Mouse (Mus musculus) heart, adult 2 months (tissue): ENCODE results near the gene Cd209f. TPM values are rescaled to one million over a fixed set of nuclear protein-coding genes. Genes with fewer than 3 reads are reported as not detected.
"Not testable (repeated sequence)": the region's sequence is repeated elsewhere in the genome, so short reads cannot be mapped to it uniquely, and the experiment has no call there.

ENCODE experiments used
- DNase-seq, 2 experiments: peaks; one replicate each; pipeline ENCODE4 v3.0.0; 2021
- H3K27ac ChIP-seq: fragments of 200-600 bp; 2 replicates; pipeline ENCODE4 v1.8.1; 2022
- H3K27me3 ChIP-seq: fragments of 200-500 bp; 2 replicates; pipeline ENCODE4 v1.6.1; 2012; ENCODE audit warnings: mild to moderate bottlenecking, low read length, inconsistent platforms, mixed read lengths; ENCODE audit not compliant: control insufficient read depth, insufficient read depth
- H3K36me3 ChIP-seq: fragments of 200-500 bp; 2 replicates; pipeline ENCODE4 v1.6.1; 2012; ENCODE audit warnings: low read length, inconsistent platforms; ENCODE audit not compliant: control insufficient read depth, insufficient read depth
- H3K4me1 ChIP-seq: fragments of 200-500 bp; 2 replicates; pipeline ENCODE4 v1.6.1; 2011; ENCODE audit warnings: low read length; ENCODE audit not compliant: control insufficient read depth, insufficient read depth
- H3K4me3 ChIP-seq: fragments of 200-600 bp; 2 replicates; pipeline ENCODE4 v1.8.1; 2022
- H3K79me2 ChIP-seq: fragments of 200-500 bp; replicated peaks from 2 replicates; pipeline ENCODE4 v1.6.1; 2012; ENCODE audit warnings: mild to moderate bottlenecking, inconsistent platforms, low read length, moderate library complexity, mixed read lengths; ENCODE audit not compliant: control insufficient read depth, insufficient read depth
- H3K9ac ChIP-seq: fragments of 200-500 bp; 2 replicates; pipeline ENCODE4 v1.6.1; 2012; ENCODE audit warnings: low read depth, mild to moderate bottlenecking, control low read depth, inconsistent platforms, low read length, mixed read lengths
- CTCF ChIP-seq: fragments of 200-600 bp; IDR thresholded peaks from 2 replicates; pipeline ENCODE4 v1.8.1; 2022; ENCODE audit warnings: antibody characterized with exemption, mild to moderate bottlenecking, moderate library complexity
- EP300 ChIP-seq: fragments of 200-500 bp; IDR thresholded peaks from 2 replicates; pipeline ENCODE4 v1.6.1; 2011; ENCODE audit warnings: low read depth, low read length, control low read depth; ENCODE audit not compliant: insufficient read depth
- POLR2A ChIP-seq: fragments of 200-500 bp; IDR thresholded peaks from 2 replicates; pipeline ENCODE4 v1.6.1; 2011; ENCODE audit warnings: mild to moderate bottlenecking, low read depth, low read length, control low read depth; ENCODE audit not compliant: insufficient read depth
- WGBS: fragments of 180-500 bp; shearing (Covaris S2); methylation state at CpG from one replicate; pipeline ENCODE4 v1.1.7; 2018; 5-methylcytosine and 5-hydroxymethylcytosine counted together
- intact Hi-C: fragments of 180-260 bp; cut with DNase I; formaldehyde crosslinking; loops from one replicate; pipeline ENCODE4 v1.15.1; 2025
- long read RNA-seq: library from polyadenylated mRNA; stranded (forward); transcript quantifications from one replicate; pipeline ENCODE4 v2.0.0, GENCODE M21; 2021
- polyA plus RNA-seq: library from polyadenylated mRNA; depleted of rRNA; stranded (reverse); fragments of >200 nt; gene quantifications from 2 replicates; pipeline ENCODE4 v1.2.3, GENCODE M21; 2012; rRNA removed
- total RNA-seq, 2 experiments: library from RNA; stranded (reverse); gene quantifications; 2 replicates each; pipeline ENCODE4 v1.2.3; 2021

The Cd209f gene
- total RNA-seq (1 to 10 TPM in 1 of 2 experiments, under 1 TPM in 1; 0.60 to 1.1 TPM), polyA plus RNA-seq (1.4 and 2.3 TPM in 2 replicates)
- long read RNA-seq = 0 reads

DNA sequence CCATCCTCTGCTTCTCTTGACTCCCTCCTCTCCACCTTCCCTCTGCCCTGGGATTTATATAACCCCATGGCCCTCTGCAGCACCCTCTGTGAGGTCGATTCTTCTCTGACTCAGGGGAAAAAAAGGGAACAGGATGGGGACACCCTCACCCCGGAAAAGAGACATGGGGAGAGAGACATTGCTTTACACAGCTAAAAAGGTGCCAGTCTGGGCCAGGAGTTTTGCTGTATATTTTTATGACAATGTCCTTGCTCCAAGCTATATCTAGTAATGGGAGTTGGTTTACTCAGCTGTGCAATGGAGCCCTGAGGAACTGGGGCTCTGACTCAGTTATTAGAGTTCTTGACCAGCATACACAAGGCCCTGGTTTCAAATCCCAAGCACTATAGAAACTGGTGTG, at the start of gene Cd209f:
Gene Cd209f (minus strand): TSS at position 101 of the 400 bp plus-strand sequence.
- H3K4me1 ChIP-seq, H3K9ac ChIP-seq, H3K27me3 ChIP-seq, DNase-seq, H3K79me2 ChIP-seq, H3K4me3 ChIP-seq, intact Hi-C loops, H3K27ac ChIP-seq, H3K36me3 ChIP-seq: not testable (repeated sequence)
- WGBS = 55% methylated on average over 2 of the region's 2 CpGs

DNA sequence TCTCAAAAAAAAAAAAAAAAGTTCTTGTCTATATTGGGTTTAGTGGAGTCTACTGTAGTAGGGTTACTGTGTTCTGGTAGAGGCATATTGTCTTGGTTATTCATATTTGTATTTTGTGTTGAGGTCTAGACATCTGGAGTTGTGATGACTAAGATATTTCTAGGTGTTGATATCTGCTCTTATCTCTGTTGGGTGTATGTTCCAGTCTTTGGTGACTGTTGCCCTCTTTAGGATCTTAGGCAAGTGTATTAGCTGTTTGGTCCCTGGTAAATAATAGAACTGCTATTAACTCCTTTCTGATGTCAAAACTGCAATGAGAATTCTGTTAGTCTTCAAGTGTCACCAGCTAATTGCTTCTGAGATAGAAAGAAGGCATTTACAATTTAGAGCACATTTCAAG, 49.2 kb upstream of the Cd209f start:
- Histone ChIP-seq H3K9ac (no peak overlapping the region), H3K79me2 (no peaks in the 10 kb centered on the region), H3K36me3 (no peaks in the 10 kb centered on the region), H3K27ac (no peak overlapping the region), H3K27me3 (no peaks in the 10 kb centered on the region), H3K4me1 (no peaks in the 10 kb centered on the region), H3K4me3 (no peak overlapping the region)
- TF ChIP-seq POLR2A (no peak), CTCF (no peak), EP300 (no peak)
- no peak for DNase-seq
- intact Hi-C loops = no loop called here

DNA sequence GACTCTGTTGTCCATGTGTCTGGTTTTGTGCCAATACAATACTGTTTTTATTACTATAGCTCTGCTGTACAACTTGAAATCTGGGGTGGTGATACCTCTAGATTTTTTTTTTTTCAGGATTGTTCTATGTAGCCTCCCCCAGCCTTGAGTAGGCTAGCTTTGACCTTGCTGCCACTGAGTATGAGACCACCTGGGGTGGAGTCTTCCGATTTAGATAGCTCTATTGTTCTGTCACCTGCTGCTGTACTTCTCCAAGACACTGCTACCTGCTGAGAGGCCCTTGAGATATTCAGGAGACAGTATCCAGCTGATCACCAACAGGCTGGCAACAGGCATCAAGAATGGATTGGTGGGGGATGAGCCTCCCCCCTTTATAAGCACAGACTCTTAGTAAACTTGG, 41.6 kb upstream of the Cd209f start:
- Histone ChIP-seq H3K79me2 (no peaks in the 10 kb centered on the region), H3K36me3 (no peaks in the 10 kb centered on the region), H3K9ac (no peak overlapping the region), H3K27me3 (no peaks in the 10 kb centered on the region), H3K27ac (no peak overlapping the region), H3K4me1 (no peaks in the 10 kb centered on the region), H3K4me3 (no peak overlapping the region)
- TF ChIP-seq CTCF = no peak
- TF ChIP-seq EP300 = no peak
- TF ChIP-seq POLR2A = no peak
- intact Hi-C loops = no loop called here
- WGBS = 39% methylated on average over 1 of the region's 1 CpGs
- DNase-seq = no peak

DNA sequence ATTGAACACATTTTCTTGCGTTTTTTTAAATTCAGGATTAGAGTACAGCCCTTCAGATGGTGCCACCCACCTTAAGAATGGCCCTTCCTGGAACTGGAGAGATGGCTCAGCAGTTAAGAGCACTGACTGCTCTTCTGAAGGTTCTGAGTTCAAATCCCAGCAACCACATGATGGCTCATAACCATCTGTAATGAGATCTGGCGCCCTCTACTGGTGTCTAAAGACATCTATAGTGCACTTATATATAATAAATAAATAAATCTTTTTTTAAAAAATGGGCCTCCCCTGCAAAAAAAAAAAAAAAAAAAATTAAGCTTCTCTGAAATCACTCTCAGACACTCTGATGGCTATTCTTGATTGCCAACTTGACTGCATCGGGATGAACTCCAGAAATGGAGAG, 36.1 kb upstream of the Cd209f start:
- intact Hi-C loops = loop anchor here (5.0 kb wide), 3 partner anchors 226 to 446 kb away; no protein-coding TSS in a partner anchor
- H3K27ac ChIP-seq = no peak overlapping the region
- WGBS = 62% methylated on average over 3 of the region's 3 CpGs
- H3K4me3 ChIP-seq = no peak overlapping the region
- peaks cover 1% of the 10 kb centered on the region; the same call in 1 of the 2 replicates for H3K4me1 ChIP-seq
- no peaks in the 10 kb centered on the region for H3K36me3 ChIP-seq
- H3K9ac ChIP-seq = no peak overlapping the region
- no peaks in the 10 kb centered on the region for H3K79me2 ChIP-seq
- H3K27me3 ChIP-seq = no peaks in the 10 kb centered on the region
- TF ChIP-seq CTCF (peak; percentile 53), EP300 (no peak), POLR2A (no peak)
- DNase-seq = no peak

DNA sequence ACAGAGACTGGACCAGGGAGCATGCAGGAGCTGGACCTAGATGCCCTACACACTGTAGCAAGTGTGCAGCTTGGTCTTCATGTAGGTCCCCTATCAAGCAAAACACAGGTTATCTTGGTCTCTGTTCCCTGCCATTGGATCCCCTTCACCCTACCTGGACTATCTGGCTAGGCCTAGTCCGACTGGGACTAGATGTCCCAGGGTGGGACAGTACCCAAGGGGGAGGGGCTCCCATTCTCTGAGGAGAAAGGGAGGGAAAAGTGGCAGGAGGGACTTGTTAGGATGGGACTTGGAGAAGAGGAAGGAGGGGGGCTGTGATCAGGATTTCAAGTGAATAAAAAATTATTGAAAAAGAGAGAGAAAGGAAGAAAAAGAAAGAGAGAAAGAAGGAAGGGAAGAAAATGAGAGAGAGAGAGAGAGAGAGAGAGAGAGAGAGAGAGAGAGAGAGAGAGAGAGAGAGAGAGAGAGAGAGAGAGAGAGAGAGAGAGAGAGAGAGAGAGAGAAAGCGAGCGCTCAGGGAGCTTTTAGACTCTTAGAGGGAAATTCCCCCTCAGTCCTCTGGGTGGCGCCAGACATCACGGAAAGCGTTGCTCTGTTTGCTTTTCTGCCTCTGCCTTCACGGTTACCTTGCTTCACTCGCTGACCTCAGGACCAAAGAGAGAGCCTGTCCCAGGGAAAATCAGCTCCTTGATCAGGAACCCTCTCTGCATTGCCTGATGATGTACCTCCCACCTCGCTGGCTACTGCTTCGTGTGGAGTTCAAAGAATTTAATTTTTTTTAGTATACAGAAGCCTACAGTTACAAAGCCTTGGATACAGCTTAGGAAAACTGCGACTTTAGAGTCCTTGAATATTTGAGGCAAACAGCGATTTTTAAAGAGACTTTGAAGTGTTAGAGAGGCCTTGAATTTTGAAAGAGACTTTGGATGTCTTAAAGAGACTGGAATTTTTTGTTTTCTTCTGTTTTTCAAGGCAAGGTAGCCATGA, 34.3 kb upstream of the Cd209f start:
- TF ChIP-seq POLR2A (no peak), EP300 (peak; percentile 66; the same call in 1 of the 2 replicates), CTCF (peak; percentile 73)
- Histone ChIP-seq H3K36me3 (no peaks in the 10 kb centered on the region), H3K4me3 (no peak overlapping the region), H3K9ac (no peak overlapping the region), H3K27me3 (no peaks in the 10 kb centered on the region), H3K4me1 (peaks cover 1% of the 10 kb centered on the region; the same call in 1 of the 2 replicates), H3K79me2 (no peaks in the 10 kb centered on the region), H3K27ac (no peak overlapping the region)
- intact Hi-C loops = loop anchor here (5.0 kb wide), 3 partner anchors 227 to 447 kb away; no protein-coding TSS in a partner anchor
- DNase-seq = peak; percentile 58 to 75
- WGBS = 13% methylated on average over 12 of the region's 12 CpGs

DNA sequence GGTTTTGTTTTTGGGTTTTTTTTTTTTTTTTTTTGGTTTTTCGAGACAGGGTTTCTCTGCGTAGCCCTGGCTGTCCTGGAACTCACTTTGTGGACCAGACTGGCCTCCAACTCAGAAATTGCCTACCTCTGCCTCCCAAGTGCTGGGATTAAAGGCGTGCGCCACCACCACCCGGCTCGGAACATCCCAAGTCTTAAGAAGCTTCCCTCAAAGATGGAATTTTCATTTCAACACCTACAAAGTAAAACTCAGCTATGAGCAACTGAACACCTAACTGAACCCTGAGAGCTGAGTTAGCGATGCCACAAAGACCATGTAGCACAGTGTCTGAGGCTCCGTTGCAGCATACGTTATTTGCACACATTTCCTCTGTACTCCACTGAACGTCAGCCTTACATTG, 28.2 kb upstream of the Cd209f start, which contains the start of gene Cd209g:
Gene Cd209g (plus strand): TSS at position 301 of the 400 bp plus-strand sequence.
- H3K27me3 ChIP-seq = no peaks in the 10 kb centered on the region
- H3K4me3 ChIP-seq = no peak within 1 kb of the TSS
- H3K36me3 ChIP-seq = no peaks in the 10 kb centered on the region
- no peaks in the 10 kb centered on the region for H3K79me2 ChIP-seq
- H3K9ac ChIP-seq = no peak within 1 kb of the TSS
- H3K27ac ChIP-seq = no peak within 1 kb of the TSS
- TF ChIP-seq EP300 (no peak), POLR2A (no peak)
- intact Hi-C loops = no loop called here
- no peaks in the 10 kb centered on the region for H3K4me1 ChIP-seq
- no peak for DNase-seq
- 83% methylated on average over 10 of the region's 10 CpGs for WGBS

DNA sequence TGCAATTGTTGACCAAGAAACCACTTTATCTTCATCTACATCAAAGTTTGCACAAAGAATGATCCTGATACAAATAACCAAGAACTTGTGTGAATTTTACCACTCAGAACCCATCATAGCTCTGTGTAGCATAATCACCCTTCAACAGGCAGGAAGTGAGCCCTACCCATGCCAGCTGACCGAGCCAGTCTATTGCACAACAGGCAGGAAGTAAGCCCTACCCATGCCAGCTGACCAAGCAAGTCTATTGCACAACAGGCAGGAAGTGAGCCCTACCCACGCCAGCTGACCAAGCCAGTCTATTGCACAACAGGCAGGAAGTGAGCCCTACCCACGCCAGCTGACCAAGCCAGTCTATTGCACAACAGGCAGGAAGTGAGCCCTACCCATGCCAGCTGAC, 17.1 kb downstream of the Cd209f start:
- H3K4me3 ChIP-seq, H3K36me3 ChIP-seq, H3K79me2 ChIP-seq, H3K4me1 ChIP-seq, DNase-seq, H3K27me3 ChIP-seq, H3K27ac ChIP-seq, H3K9ac ChIP-seq, intact Hi-C loops: not testable (repeated sequence)
- 60% methylated on average over 3 of the region's 3 CpGs for WGBS

DNA sequence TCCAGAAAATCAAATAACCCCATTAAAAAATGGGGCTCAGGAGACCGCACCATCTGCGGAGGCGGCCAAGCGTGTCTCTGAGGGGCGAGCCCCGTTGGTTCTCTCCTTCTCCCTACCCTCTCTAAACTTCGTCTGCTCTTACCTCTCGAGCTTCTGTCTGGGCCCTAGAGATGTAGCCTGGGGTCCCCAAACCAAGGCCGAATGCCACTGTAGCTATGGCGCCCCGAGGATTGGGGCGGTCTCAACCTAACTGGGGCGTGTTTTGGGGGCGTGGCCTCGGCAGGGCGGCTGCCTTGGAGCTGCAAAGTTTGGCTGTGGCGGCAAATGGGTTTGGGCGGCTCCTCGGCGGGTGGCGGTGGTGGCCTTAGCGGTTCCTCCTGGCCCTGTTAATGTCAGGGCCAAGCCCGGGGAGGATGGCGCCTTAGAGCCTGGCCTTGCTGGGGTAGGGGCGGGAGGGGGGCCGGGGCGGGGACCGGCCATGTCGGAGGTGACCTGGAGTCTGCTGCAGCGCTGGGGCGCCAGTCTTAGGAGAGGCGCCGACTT, 18.4 kb downstream of the Cd209f start:
- H3K4me1 ChIP-seq, H3K4me3 ChIP-seq, H3K27ac ChIP-seq, H3K36me3 ChIP-seq, H3K9ac ChIP-seq, H3K79me2 ChIP-seq, intact Hi-C loops, H3K27me3 ChIP-seq: not testable (repeated sequence)
- peak in 1 of 2 experiments; percentile 49 for DNase-seq
- 38% methylated on average over 32 of the region's 33 CpGs for WGBS
